Mouse (Mus musculus) spleen, adult 2 months (tissue): ENCODE results near the gene Pacrg. TPM values are rescaled to one million over a fixed set of nuclear protein-coding genes. Genes with fewer than 3 reads are reported as not detected.

Experiments
- DNase-seq, 2 experiments: peaks; one replicate each; pipeline versions ENCODE4 v3.0.0 to v3.0.0-alpha.2; 2012 to 2021; ENCODE audit warnings: low spot score in 2 of 2, low read depth in 1 of 2
- H3K27ac ChIP-seq: fragments of 200-500 bp; 2 replicates; pipeline ENCODE4 v1.5.1; 2012; ENCODE audit warnings: low read length, inconsistent platforms; ENCODE audit not compliant: insufficient read depth
- H3K27me3 ChIP-seq: fragments of 200-500 bp; 2 replicates; pipeline ENCODE4 v1.6.1; 2012; ENCODE audit warnings: mild to moderate bottlenecking, moderate library complexity, low read length, inconsistent platforms; ENCODE audit not compliant: control insufficient read depth, insufficient read depth
- H3K36me3 ChIP-seq: fragments of 200-500 bp; 2 replicates; pipeline ENCODE4 v1.6.1; 2012; ENCODE audit warnings: mild to moderate bottlenecking, low read length, inconsistent platforms; ENCODE audit not compliant: control insufficient read depth, insufficient read depth
- H3K4me1 ChIP-seq: fragments of 200-500 bp; 2 replicates; pipeline ENCODE4 v1.6.1; 2011; ENCODE audit warnings: inconsistent platforms; ENCODE audit not compliant: control insufficient read depth, insufficient read depth, insufficient read length
- H3K4me3 ChIP-seq: fragments of 200-500 bp; 2 replicates; pipeline ENCODE4 v1.5.1; 2011; ENCODE audit warnings: mild to moderate bottlenecking, inconsistent platforms; ENCODE audit not compliant: insufficient read depth, insufficient read length; ENCODE audit errors: extremely low read depth
- CTCF ChIP-seq: fragments of 200-500 bp; IDR thresholded peaks from 2 replicates; pipeline ENCODE4 v1.5.1; 2011; ENCODE audit warnings: mild to moderate bottlenecking, inconsistent platforms; ENCODE audit not compliant: insufficient read depth, insufficient read length, insufficient replicate concordance; ENCODE audit errors: extremely low read depth
- POLR2A ChIP-seq: fragments of 200-500 bp; IDR thresholded peaks from 2 replicates; pipeline ENCODE4 v1.6.1; 2011; ENCODE audit warnings: low read depth, low read length, inconsistent platforms
- WGBS: fragments of 180-500 bp; shearing (Covaris S2); methylation state at CpG from one replicate; pipeline ENCODE4 v1.1.7; 2018; 5-methylcytosine and 5-hydroxymethylcytosine counted together
- polyA plus RNA-seq: library from polyadenylated mRNA; depleted of rRNA; stranded (reverse); fragments of >200 nt; gene quantifications from 2 replicates; pipeline ENCODE4 v1.2.3, GENCODE M21; 2012

The Pacrg gene
- polyA plus RNA-seq, 1 experiment: not detected

DNA sequence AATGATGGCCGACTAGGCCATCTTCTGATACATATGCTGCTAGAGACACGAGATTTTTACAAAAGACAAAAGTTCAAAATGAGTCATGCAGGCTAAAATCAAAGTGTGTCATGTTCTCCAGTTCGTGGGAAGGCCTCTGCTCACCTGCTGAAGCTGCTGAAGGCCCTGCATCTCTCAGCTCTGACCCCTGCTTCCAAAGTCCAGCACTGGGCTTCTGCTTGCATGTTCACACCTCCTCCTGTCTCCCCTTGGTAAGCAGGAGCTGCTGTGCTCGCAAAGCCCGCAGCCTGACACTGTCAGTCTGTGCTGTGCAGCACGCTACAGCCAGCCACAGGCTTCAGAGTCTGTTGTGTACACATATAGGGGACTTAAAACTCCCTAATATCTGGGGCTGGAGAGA, 225.4 kb downstream of the Pacrg start:
- Histone ChIP-seq H3K36me3 (no peaks in the 10 kb centered on the region), H3K4me1 (no peaks in the 10 kb centered on the region), H3K27me3 (no peaks in the 10 kb centered on the region), H3K4me3 (no peak overlapping the region), H3K27ac (no peak overlapping the region)
- DNase-seq: no peak
- 78% methylated on average over 6 of the region's 6 CpGs for WGBS
- TF ChIP-seq POLR2A: no peak
- no peak for TF ChIP-seq CTCF

- no peaks in the 10 kb centered on the region for H3K4me1 ChIP-seq
- no peaks in the 10 kb centered on the region for H3K27me3 ChIP-seq
- DNase-seq: no peak
- 68% methylated on average over 3 of the region's 3 CpGs for WGBS
- H3K27ac ChIP-seq: no peak overlapping the region
- no peak for TF ChIP-seq POLR2A
- TF ChIP-seq CTCF: no peak
- H3K36me3 ChIP-seq: no peaks in the 10 kb centered on the region
- H3K4me3 ChIP-seq: no peak overlapping the region
Measured at GRCm38 (mm10) chr17:10611626-10612025, 228.5 kb downstream of the Pacrg start.

DNA sequence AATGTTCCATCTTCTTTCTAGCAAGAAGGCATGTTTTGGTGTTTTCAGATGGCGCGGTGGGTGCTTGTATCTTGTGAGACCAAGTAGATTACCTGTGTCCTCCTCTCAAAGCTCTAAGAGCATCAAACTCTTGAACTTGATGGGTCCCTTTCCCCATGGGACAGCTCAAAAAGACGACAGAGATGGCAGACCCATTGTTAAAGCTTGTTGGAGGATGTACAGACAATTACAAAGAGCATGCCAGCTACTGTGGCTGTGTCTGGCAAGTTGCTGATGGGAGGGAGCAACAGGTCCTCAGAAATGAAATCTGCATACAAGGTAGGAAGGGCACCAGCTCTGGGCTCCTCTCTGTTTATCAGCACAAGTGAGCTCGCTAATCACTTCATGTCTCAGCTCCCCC, 232.0 kb downstream of the Pacrg start:
- Histone ChIP-seq H3K27me3 (no peaks in the 10 kb centered on the region), H3K4me3 (no peak overlapping the region), H3K36me3 (no peaks in the 10 kb centered on the region), H3K27ac (no peak overlapping the region), H3K4me1 (no peaks in the 10 kb centered on the region)
- no peak for DNase-seq
- TF ChIP-seq POLR2A: no peak
- TF ChIP-seq CTCF: no peak
- WGBS: 72% methylated on average over 4 of the region's 4 CpGs

- no peaks in the 10 kb centered on the region for H3K36me3 ChIP-seq
- no peak overlapping the region for H3K4me3 ChIP-seq
- no peaks in the 10 kb centered on the region for H3K4me1 ChIP-seq
- WGBS: 21% methylated on average over 3 of the region's 3 CpGs
- DNase-seq: no peak
- no peak overlapping the region for H3K27ac ChIP-seq
- no peak for TF ChIP-seq CTCF
- TF ChIP-seq POLR2A: no peak
- H3K27me3 ChIP-seq: no peaks in the 10 kb centered on the region
Measured at GRCm38 (mm10) chr17:10606090-10606489, 234.0 kb downstream of the Pacrg start.

DNA sequence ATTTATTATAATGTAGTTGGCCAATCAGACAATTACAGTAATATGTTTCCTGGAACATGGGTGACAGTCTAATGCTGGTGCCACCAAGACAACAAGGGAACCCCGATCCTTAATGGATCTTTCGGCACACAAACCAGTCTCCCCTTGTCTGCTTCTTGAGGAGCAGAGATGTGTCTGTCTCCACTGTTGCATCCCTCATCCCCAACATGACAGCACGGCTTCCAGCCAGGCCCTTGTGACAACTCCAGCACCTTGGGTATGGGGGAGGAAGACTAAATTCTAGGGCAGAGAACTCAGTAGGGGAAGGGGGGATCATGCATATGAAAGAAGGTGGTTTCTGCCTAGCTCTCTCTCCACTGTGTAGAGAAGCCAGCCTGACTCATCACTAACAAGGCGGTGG, 242.4 kb downstream of the Pacrg start:
- no peak overlapping the region for H3K27ac ChIP-seq
- H3K4me1 ChIP-seq: no peaks in the 10 kb centered on the region
- no peaks in the 10 kb centered on the region for H3K36me3 ChIP-seq
- no peak for DNase-seq
- H3K27me3 ChIP-seq: no peaks in the 10 kb centered on the region
- H3K4me3 ChIP-seq: no peak overlapping the region
- WGBS: 87% methylated on average over 4 of the region's 4 CpGs
- no peak for TF ChIP-seq CTCF
- TF ChIP-seq POLR2A: no peak

- no peak for DNase-seq
- 91% methylated on average over 7 of the region's 7 CpGs for WGBS
- H3K27me3 ChIP-seq: no peaks in the 10 kb centered on the region
- H3K36me3 ChIP-seq: no peaks in the 10 kb centered on the region
- H3K4me1 ChIP-seq: no peaks in the 10 kb centered on the region
- no peak overlapping the region for H3K27ac ChIP-seq
- TF ChIP-seq POLR2A: no peak
- no peak for TF ChIP-seq CTCF
- H3K4me3 ChIP-seq: no peak overlapping the region
Measured at GRCm38 (mm10) chr17:10589604-10590003, 250.5 kb downstream of the Pacrg start.

DNA sequence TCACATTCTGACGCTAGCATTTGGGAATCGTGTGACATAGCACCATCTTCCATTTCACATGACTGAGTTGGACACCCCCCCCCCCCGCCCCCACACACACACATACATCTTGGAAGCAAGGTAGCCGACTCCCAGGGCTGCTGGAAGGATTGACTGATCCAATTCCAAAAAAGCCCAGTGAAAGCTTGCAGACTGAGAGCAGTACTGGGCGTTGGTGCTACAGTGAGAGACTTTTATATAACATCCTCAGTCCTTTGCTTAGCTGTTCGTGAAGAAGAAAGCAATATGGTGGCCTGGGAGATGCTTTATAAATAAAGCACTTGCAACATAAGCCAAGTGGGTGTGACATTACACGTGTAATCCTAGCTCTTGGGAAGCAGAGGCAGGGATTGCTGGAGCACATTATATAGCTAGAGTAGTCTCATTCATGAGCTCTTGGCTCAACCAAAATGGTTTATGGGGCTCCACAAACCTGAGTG, 251.2 kb downstream of the Pacrg start:
- H3K4me1 ChIP-seq: no peaks in the 10 kb centered on the region
- H3K36me3 ChIP-seq: no peaks in the 10 kb centered on the region
- no peak overlapping the region for H3K27ac ChIP-seq
- DNase-seq: no peak
- TF ChIP-seq POLR2A: no peak
- no peak for TF ChIP-seq CTCF
- WGBS: 84% methylated on average over 7 of the region's 7 CpGs
- H3K27me3 ChIP-seq: no peaks in the 10 kb centered on the region
- no peak overlapping the region for H3K4me3 ChIP-seq

- no peaks in the 10 kb centered on the region for H3K27me3 ChIP-seq
- TF ChIP-seq CTCF (no peak), POLR2A (no peak)
- H3K27ac ChIP-seq: no peak overlapping the region
- no peak overlapping the region for H3K4me3 ChIP-seq
- WGBS: 81% methylated on average over 3 of the region's 3 CpGs
- no peak for DNase-seq
- H3K4me1 ChIP-seq: no peaks in the 10 kb centered on the region
- H3K36me3 ChIP-seq: no peaks in the 10 kb centered on the region
Measured at GRCm38 (mm10) chr17:10583301-10583700, 256.8 kb downstream of the Pacrg start.
